Mouse (Mus musculus) lung, embryonic 14.5 days (tissue): ENCODE data around the gene Zfp11. TPM values are rescaled to one million over a fixed set of nuclear protein-coding genes. Genes with fewer than 3 reads are reported as not detected.
"Not testable (repeated sequence)": the region's sequence is repeated elsewhere in the genome, so short reads cannot be mapped to it uniquely, and the experiment has no call there.

ENCODE experiments used
- ATAC-seq: fragments of 200-750 bp; cut with Nextera tagmentation; 2 replicates; pipeline ENCODE4 v1.8.0; 2017; ENCODE audit warnings: mild to moderate bottlenecking, moderate TSS enrichment, moderate library complexity; ENCODE audit not compliant: insufficient read depth
- DNase-seq: peaks from one replicate; pipeline ENCODE4 v3.0.0-alpha.2; 2015
- H3K27ac ChIP-seq: fragments of 300-500 bp; sonication (generic); 2 replicates; pipeline ENCODE4 v1.5.1; 2014; ENCODE audit warnings: low read depth, mild to moderate bottlenecking, moderate library complexity
- H3K27me3 ChIP-seq: fragments of 300-500 bp; sonication (generic); 2 replicates; pipeline ENCODE4 v1.6.1; 2014; ENCODE audit warnings: low read length, control low read depth; ENCODE audit not compliant: insufficient read depth
- H3K36me3 ChIP-seq: fragments of 300-500 bp; sonication (generic); 2 replicates; pipeline ENCODE4 v1.6.1; 2014; ENCODE audit warnings: control low read depth; ENCODE audit not compliant: insufficient read depth
- H3K4me1 ChIP-seq: fragments of 300-500 bp; sonication (generic); 2 replicates; pipeline ENCODE4 v1.6.1; 2014; ENCODE audit warnings: antibody characterized with exemption, control low read depth; ENCODE audit not compliant: insufficient read depth
- H3K4me2 ChIP-seq: fragments of 300-500 bp; sonication (generic); 2 replicates; pipeline ENCODE4 v1.6.1; 2014; ENCODE audit warnings: mild to moderate bottlenecking
- H3K4me3 ChIP-seq: fragments of 300-500 bp; sonication (generic); 2 replicates; pipeline ENCODE4 v1.5.1; 2014; ENCODE audit warnings: low read depth, low read length
- H3K9ac ChIP-seq: fragments of 300-500 bp; sonication (generic); 2 replicates; pipeline ENCODE4 v1.6.1; 2014
- H3K9me3 ChIP-seq: fragments of 300-500 bp; sonication (generic); 2 replicates; pipeline ENCODE4 v1.6.1; 2016; ENCODE audit warnings: low read depth, low read length, control low read depth
- CTCF ChIP-seq: IDR thresholded peaks from 2 replicates; pipeline ENCODE4 v1.5.1; 2016; ENCODE audit warnings: antibody characterized with exemption, low read depth
- WGBS: fragments of 180-500 bp; shearing (Covaris S2); extraction: QIAGEN DNeasy Blood & Tissue Kit; methylation state at CpG from one replicate; pipeline ENCODE4 v1.1.7; 2014; 5-methylcytosine and 5-hydroxymethylcytosine counted together
- polyA plus RNA-seq: library from polyadenylated mRNA; unstranded; fragments of >200 nt; fragmentation: Nextera tagmentation; extraction: Ambion mirVana; gene quantifications from 2 replicates; pipeline ENCODE4 v1.2.1, GENCODE M21; 2014

Zfp11 gene
- polyA plus RNA-seq, 1 experiment from 2014 or later: 6.3 TPM

GRCm38 (mm10) chr5:129657931-129658330 is 12.0 kb downstream of the Zfp11 start:
- Histone ChIP-seq H3K9ac (no peak overlapping the region), H3K36me3 (peaks cover 50% of the 10 kb centered on the region), H3K27me3 (no peaks in the 10 kb centered on the region), H3K4me2 (no peak overlapping the region), H3K27ac (no peak overlapping the region), H3K9me3 (no peaks in the 10 kb centered on the region), H3K4me3 (no peak overlapping the region), H3K4me1 (no peaks in the 10 kb centered on the region)
- WGBS: 93% methylated on average over 15 of the region's 15 CpGs
- no peak for TF ChIP-seq CTCF
- ATAC-seq (no peak), DNase-seq (no peak)

DNA sequence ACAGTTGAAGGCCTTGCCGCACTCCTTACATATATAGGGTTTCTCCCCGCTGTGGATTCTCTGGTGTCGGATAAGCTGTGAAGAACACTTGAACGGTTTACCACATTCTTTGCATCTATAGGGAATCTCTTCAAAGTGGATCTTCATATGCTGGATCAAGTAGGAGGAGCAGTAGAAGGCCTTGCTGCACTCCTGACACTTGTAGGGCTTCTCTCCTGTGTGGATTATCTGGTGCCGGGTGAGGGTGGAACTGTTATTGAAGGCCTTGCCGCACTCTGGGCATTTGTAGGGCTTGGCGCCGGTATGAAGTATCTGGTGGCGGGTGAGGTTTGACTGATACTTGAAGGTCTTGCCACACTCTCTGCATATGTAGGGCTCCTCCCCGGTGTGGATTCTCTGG is 12.9 kb downstream of the Zfp11 start:
- TF ChIP-seq CTCF: no peak

DNA sequence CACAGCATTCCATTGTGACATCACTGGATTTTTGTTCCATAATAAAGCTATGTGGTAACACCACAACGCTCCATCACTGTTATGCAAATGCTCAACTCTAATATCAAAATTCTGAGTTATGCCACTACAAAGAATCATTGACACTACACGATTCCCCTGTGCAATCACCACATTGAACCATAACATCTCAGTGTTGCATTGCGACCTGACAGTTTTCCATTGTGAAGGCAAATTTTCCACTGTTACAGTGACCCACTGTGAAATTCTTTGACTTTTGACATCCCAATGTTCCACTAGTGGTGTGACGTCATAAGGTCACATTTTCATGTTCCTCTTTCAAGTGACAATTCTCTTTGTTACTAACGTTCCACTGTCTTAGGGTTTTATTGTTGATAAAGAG is 19.0 kb downstream of the Zfp11 start:
- WGBS: 92% methylated on average over 5 of the region's 5 CpGs
- DNase-seq (no peak), ATAC-seq (no peak)
- Histone ChIP-seq H3K9ac (no peak overlapping the region), H3K4me3 (no peak overlapping the region), H3K4me2 (no peak overlapping the region), H3K27me3 (no peaks in the 10 kb centered on the region), H3K9me3 (no peaks in the 10 kb centered on the region), H3K27ac (no peak overlapping the region), H3K36me3 (peaks cover 6% of the 10 kb centered on the region; the same call in 1 of the 2 replicates), H3K4me1 (no peaks in the 10 kb centered on the region)
- TF ChIP-seq CTCF: no peak

More for the DNA sequence above, 12.9 kb downstream of the Zfp11 start:
- DNase-seq (no peak), ATAC-seq (no peak)
- Histone ChIP-seq H3K36me3 (peaks cover 50% of the 10 kb centered on the region), H3K9me3 (no peaks in the 10 kb centered on the region), H3K4me2 (no peak overlapping the region), H3K9ac (no peak overlapping the region), H3K4me1 (no peaks in the 10 kb centered on the region), H3K4me3 (no peak overlapping the region), H3K27ac (no peak overlapping the region), H3K27me3 (no peaks in the 10 kb centered on the region)
- WGBS: 95% methylated on average over 10 of the region's 10 CpGs

- H3K4me3 ChIP-seq, H3K9me3 ChIP-seq, DNase-seq, H3K27ac ChIP-seq, H3K4me2 ChIP-seq, H3K27me3 ChIP-seq, ATAC-seq, H3K36me3 ChIP-seq, H3K4me1 ChIP-seq, H3K9ac ChIP-seq: not testable (repeated sequence)
- WGBS: 85% methylated on average over 2 of the region's 2 CpGs
Measured at GRCm38 (mm10) chr5:129632270-129633250, 37.3 kb downstream of the Zfp11 start.

DNA sequence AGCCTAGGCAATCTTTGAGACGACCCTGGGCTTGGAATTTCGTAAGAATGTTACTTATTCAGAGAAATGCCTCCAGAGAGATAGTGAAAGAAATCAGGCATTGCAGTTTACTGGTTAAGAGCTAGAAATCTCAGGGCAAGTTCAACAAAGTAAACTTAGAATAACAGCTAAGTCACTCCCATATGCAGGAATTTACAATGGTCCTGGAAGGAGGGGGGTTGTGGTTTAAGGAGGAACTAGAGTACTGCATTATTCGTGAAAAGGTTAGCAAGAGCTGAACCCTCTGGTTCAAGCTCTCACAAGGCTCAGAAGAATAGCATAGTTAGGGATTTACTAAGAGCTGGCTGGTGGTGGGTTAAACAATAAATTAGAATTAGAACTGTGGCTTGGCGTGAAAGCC is 43.3 kb downstream of the Zfp11 start:
- H3K9ac ChIP-seq: not testable (repeated sequence)

DNA sequence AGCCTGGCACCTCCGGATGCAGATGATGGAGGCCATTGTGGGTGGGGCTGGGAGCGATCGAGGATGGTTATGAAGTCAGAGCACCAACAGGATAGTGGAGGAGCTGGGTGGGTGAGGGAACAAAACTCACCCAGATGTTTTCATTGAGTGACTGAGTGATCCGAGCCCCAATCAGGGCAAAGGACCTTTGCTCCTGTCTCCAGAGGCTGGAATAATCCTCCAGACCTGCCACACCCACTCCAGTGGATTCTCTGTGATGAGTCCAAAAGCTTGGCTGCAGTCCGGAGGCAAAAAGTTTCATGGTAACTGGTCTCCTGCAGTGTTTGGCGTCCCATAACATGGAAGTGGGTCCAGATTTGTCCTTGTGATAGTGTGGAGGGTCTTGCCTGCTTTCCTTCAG is 43.8 kb downstream of the Zfp11 start:
- ATAC-seq (no peak), DNase-seq (no peak)
- no peaks in the 10 kb centered on the region for H3K4me1 ChIP-seq
- no peaks in the 10 kb centered on the region for H3K36me3 ChIP-seq
- no peaks in the 10 kb centered on the region for H3K9me3 ChIP-seq
- H3K4me3 ChIP-seq: no peak overlapping the region
- no peak for TF ChIP-seq CTCF
- WGBS: 81% methylated on average over 6 of the region's 6 CpGs
- H3K27ac ChIP-seq: no peak overlapping the region
- H3K9ac ChIP-seq: no peak overlapping the region
- no peaks in the 10 kb centered on the region for H3K27me3 ChIP-seq
- H3K4me2 ChIP-seq: no peak overlapping the region

More for the DNA sequence above, 43.3 kb downstream of the Zfp11 start:
- H3K27me3 ChIP-seq, H3K36me3 ChIP-seq, H3K4me2 ChIP-seq, H3K4me1 ChIP-seq, H3K27ac ChIP-seq, ATAC-seq, DNase-seq, H3K9me3 ChIP-seq, H3K4me3 ChIP-seq: not testable (repeated sequence)
- 74% methylated on average over 4 of the region's 4 CpGs for WGBS

DNA sequence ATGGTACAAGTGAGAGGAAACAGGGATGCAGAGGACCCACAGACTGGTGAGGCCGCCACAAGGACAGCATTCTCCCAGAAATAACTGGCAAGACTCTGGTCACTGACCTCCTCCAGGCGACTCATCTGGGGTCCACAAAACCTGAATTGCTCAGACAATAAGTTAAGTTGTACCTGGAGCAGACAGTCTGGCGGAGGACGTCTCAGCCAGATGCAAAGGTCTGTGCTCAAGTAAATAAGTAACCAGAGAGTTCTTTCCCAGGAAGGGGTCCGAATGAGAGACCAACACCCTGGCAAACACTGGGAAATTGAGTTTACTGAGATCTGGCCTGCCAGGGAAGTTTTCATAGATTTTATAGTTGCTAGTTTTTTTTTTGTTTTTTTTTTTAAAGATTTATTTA is 48.5 kb downstream of the Zfp11 start:
- ATAC-seq (no peak), DNase-seq (no peak)
- Histone ChIP-seq H3K27ac (no peak overlapping the region), H3K9ac (no peak overlapping the region), H3K4me1 (no peaks in the 10 kb centered on the region), H3K36me3 (no peaks in the 10 kb centered on the region), H3K4me2 (no peak overlapping the region), H3K9me3 (no peaks in the 10 kb centered on the region), H3K27me3 (no peaks in the 10 kb centered on the region), H3K4me3 (no peak overlapping the region)
- TF ChIP-seq CTCF: no peak
- 66% methylated on average over 5 of the region's 5 CpGs for WGBS

- not testable (repeated sequence) for H3K27ac ChIP-seq, H3K27me3 ChIP-seq, H3K4me2 ChIP-seq, H3K9me3 ChIP-seq, H3K36me3 ChIP-seq, DNase-seq, H3K9ac ChIP-seq, H3K4me1 ChIP-seq, ATAC-seq, H3K4me3 ChIP-seq
- WGBS: 53% methylated on average over 9 of the region's 9 CpGs
Measured at GRCm38 (mm10) chr5:129620600-129620999, 49.3 kb downstream of the Zfp11 start.
